Mouse (Mus musculus) midbrain, postnatal 0 days (tissue): Measurements from ENCODE around the gene Ppp4r2. TPM values are rescaled to one million over a fixed set of nuclear protein-coding genes. Genes with fewer than 3 reads are reported as not detected.

Experiments used
- ATAC-seq: fragments of 200-750 bp; cut with Nextera tagmentation; 2 replicates; pipeline ENCODE4 v1.8.0; 2017; ENCODE audit warnings: moderate number of reproducible peaks, mild to moderate bottlenecking, moderate TSS enrichment, moderate library complexity; ENCODE audit not compliant: low FRiP score
- DNase-seq: peaks from one replicate; pipeline ENCODE4 v3.0.0-alpha.2; 2015; ENCODE audit warnings: low spot score
- H3K27ac ChIP-seq: fragments of 300-500 bp; sonication (generic); 2 replicates; pipeline ENCODE4 v1.5.1; 2014; ENCODE audit warnings: low read depth, mild to moderate bottlenecking, low read length, mixed read lengths
- H3K27me3 ChIP-seq: fragments of 300-500 bp; sonication (generic); 2 replicates; pipeline ENCODE4 v1.6.1; 2014; ENCODE audit warnings: low read length, control low read depth, mixed read lengths; ENCODE audit not compliant: insufficient read depth
- H3K36me3 ChIP-seq: fragments of 300-500 bp; sonication (generic); 2 replicates; pipeline ENCODE4 v1.6.1; 2014; ENCODE audit warnings: low read length, control low read depth, mixed read lengths; ENCODE audit not compliant: insufficient read depth
- H3K4me1 ChIP-seq: fragments of 300-500 bp; sonication (generic); 2 replicates; pipeline ENCODE4 v1.6.1; 2014; ENCODE audit warnings: mild to moderate bottlenecking, control low read depth, antibody characterized with exemption, low read length, mixed read lengths; ENCODE audit not compliant: insufficient read depth
- H3K4me2 ChIP-seq: fragments of 300-500 bp; sonication (generic); 2 replicates; pipeline ENCODE4 v1.6.1; 2014; ENCODE audit warnings: low read depth, mild to moderate bottlenecking, low read length, mixed read lengths; ENCODE audit not compliant: poor library complexity, severe bottlenecking
- H3K4me3 ChIP-seq: fragments of 300-500 bp; sonication (generic); 2 replicates; pipeline ENCODE4 v1.5.1; 2014; ENCODE audit warnings: low read depth, mild to moderate bottlenecking, low read length, moderate library complexity
- H3K9ac ChIP-seq: fragments of 300-500 bp; sonication (generic); replicated peaks from 2 replicates; pipeline ENCODE4 v1.6.1; 2014; ENCODE audit warnings: mild to moderate bottlenecking, low read length, moderate library complexity, mixed read lengths; ENCODE audit not compliant: poor library complexity, severe bottlenecking
- H3K9me3 ChIP-seq: fragments of 300-500 bp; sonication (generic); 2 replicates; pipeline ENCODE4 v1.6.1; 2016; ENCODE audit warnings: low read length, control low read depth
- CTCF ChIP-seq: IDR thresholded peaks from 2 replicates; pipeline ENCODE4 v1.5.1; 2016; ENCODE audit warnings: antibody characterized with exemption, mild to moderate bottlenecking
- WGBS: fragments of 180-500 bp; shearing (Covaris S2); extraction: QIAGEN DNeasy Blood & Tissue Kit; methylation state at CpG from one replicate; pipeline ENCODE4 v1.1.7; 2014; 5-methylcytosine and 5-hydroxymethylcytosine counted together
- polyA plus RNA-seq: library from polyadenylated mRNA; unstranded; fragments of >200 nt; fragmentation: Nextera tagmentation; extraction: Ambion mirVana; gene quantifications from 2 replicates; pipeline ENCODE4 v1.2.1, GENCODE M21; 2015
- total RNA-seq: library from RNA; depleted of rRNA; stranded (reverse); fragments of >200 nt; gene quantifications from 2 replicates; pipeline ENCODE4 v1.2.3, GENCODE M21; 2014

Ppp4r2 gene
- total and polyA plus RNA-seq, 2 experiments from 2014 or later, result 10.0 to 32.7 TPM

DNA sequence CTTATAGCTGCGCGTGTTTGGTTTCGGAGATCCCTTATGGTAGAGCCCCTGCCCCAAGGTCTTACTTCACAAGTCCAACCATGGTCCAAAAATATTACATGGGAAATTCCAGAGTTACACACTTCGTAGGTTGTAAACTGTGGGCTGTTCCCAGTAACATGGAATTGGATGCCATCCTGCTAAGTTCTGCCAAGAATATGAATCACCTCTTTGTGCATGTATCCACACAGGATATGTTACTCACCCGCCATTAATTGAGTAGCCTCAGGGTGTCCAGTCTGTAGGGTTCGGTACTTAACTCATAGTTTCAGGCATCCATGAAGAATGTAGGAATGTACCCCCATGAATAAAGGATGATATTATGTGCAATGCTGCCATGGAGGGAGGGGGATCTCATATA lies 34.1 kb upstream of the Ppp4r2 start:
- TF ChIP-seq CTCF, result no peak
- DNase-seq (no peak), ATAC-seq (no peak)
- no peak overlapping the region for H3K27ac ChIP-seq
- H3K27me3 ChIP-seq, result no peaks in the 10 kb centered on the region
- no peak overlapping the region for H3K4me3 ChIP-seq
- no peak overlapping the region for H3K9ac ChIP-seq
- H3K4me1 ChIP-seq, result no peaks in the 10 kb centered on the region
- H3K4me2 ChIP-seq, result no peak overlapping the region
- no peaks in the 10 kb centered on the region for H3K9me3 ChIP-seq
- 92% methylated on average over 6 of the region's 6 CpGs for WGBS
- no peaks in the 10 kb centered on the region for H3K36me3 ChIP-seq

DNA sequence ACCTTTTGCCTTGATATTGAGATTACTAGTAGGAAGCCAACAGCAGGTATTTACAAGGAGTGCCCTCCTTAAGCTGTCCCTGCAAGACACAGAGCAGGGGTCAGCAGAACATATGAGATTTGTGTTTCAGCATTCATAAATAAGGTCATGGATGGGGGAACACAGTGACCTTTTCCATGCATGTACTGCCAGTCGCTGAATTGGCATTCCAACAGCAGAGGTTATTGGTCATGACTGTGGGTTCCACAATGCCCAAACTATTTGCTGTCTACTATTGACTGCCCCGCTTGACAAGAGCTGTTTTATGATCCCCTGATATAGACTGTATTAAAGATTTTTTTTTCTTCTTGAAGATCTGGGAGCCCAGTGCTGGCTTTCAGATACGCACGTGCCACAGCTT lies 33.7 kb upstream of the Ppp4r2 start:
- 93% methylated on average over 4 of the region's 4 CpGs for WGBS
- no peak overlapping the region for H3K27ac ChIP-seq

DNA sequence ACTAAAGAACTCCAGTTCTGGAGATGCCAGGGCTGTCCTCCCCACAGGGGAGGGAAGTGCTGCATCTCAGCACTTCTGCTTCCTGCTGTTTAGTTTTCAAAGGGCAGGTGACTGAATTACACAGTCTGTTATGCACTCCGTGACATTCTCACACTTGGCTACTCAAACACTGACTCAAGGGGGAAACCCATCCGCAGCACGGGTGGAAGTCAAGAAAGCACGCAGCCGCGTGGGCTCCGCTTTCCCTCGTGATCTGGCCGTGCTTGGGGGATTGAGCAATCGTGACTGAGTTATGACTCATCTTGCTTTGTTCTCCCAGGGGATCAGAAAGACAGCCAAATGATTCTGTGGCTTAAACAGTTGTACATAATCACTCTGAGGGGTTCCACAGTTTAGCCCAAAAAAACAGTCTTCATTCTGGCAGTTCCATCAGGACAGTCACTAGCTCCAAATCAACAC lies 32.9 kb upstream of the Ppp4r2 start:
- Histone ChIP-seq H3K4me1 (no peaks in the 10 kb centered on the region), H3K9ac (no peak overlapping the region), H3K36me3 (no peaks in the 10 kb centered on the region), H3K27me3 (no peaks in the 10 kb centered on the region), H3K27ac (no peak overlapping the region), H3K9me3 (no peaks in the 10 kb centered on the region), H3K4me3 (no peak overlapping the region), H3K4me2 (no peak overlapping the region)
- DNase-seq, result peak; percentile 34
- no peak for ATAC-seq
- WGBS, result 60% methylated on average over 10 of the region's 10 CpGs
- no peak for TF ChIP-seq CTCF

More for the DNA sequence above, 33.7 kb upstream of the Ppp4r2 start:
- Histone ChIP-seq H3K9ac (no peak overlapping the region), H3K9me3 (no peaks in the 10 kb centered on the region), H3K4me3 (no peak overlapping the region), H3K4me1 (no peaks in the 10 kb centered on the region), H3K4me2 (no peak overlapping the region), H3K36me3 (no peaks in the 10 kb centered on the region), H3K27me3 (no peaks in the 10 kb centered on the region)
- DNase-seq (no peak), ATAC-seq (no peak)
- no peak for TF ChIP-seq CTCF

DNA sequence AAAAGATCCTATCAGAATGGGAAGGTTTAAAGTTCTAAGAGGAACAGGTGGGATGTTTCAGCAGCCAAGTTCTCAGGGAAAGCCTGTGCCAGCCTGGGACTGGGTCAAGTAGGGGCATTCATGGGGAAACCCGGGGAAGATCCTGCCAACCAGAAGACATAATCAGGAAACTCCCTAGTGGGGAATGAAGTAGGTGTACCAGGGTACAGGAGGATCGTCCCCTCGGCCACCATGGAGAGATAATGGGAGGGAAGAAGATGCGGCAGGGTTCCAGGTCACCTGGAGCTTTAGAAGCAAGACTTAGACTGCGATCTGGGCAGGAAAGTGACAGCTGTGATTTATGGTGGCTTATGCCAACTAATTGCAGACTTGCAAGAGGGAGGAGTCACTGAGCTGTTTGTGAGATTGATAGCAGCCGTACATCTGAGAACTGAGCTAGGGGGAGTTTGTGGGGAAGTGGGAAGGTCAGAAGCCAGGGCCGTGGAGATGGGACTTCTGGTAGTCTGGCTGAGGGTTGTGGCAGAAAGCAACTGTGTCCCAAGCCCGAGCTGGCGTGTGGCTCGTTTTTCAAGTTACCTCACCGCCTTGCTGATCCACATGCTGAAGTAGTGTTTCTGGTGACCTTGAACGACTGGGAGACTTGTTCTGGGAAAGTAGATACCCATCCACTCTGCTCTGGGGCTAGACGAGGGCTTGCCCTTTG lies 30.9 kb upstream of the Ppp4r2 start:
- Histone ChIP-seq H3K36me3 (no peaks in the 10 kb centered on the region), H3K27me3 (no peaks in the 10 kb centered on the region), H3K4me1 (no peaks in the 10 kb centered on the region), H3K4me2 (no peak overlapping the region), H3K9me3 (no peaks in the 10 kb centered on the region), H3K9ac (no peak overlapping the region), H3K27ac (no peak overlapping the region), H3K4me3 (no peak overlapping the region)
- WGBS, result 87% methylated on average over 13 of the region's 13 CpGs
- DNase-seq (peak; percentile 57), ATAC-seq (no peak)
- TF ChIP-seq CTCF, result no peak

DNA sequence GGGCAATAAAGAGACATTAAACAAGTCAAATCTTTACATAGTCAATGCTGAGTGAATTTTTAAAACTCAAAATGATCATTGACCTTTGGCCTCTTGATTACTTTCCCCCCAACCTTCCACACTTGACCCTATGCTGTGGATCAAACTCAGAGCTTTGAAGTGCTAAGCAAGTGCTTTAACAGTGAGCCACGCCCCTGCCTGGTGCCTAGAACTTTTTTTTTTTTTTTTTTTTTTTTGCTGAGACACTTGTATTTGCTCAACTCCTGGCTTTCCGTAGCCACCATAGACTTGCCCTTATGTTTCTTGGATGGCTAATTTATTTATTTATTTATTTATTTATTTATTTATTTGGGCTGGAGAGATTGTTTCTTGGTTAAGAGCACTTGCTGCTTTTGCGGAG lies 30.2 kb upstream of the Ppp4r2 start:
- DNase-seq, result no peak
- 93% methylated on average over 3 of the region's 3 CpGs for WGBS
- Histone ChIP-seq H3K4me3 (no peak overlapping the region), H3K9me3 (no peaks in the 10 kb centered on the region), H3K9ac (no peak overlapping the region), H3K27ac (no peak overlapping the region), H3K4me1 (no peaks in the 10 kb centered on the region), H3K27me3 (no peaks in the 10 kb centered on the region), H3K4me2 (no peak overlapping the region), H3K36me3 (no peaks in the 10 kb centered on the region)
- no peak for ATAC-seq
- TF ChIP-seq CTCF, result no peak

- no peaks in the 10 kb centered on the region for H3K27me3 ChIP-seq
- H3K4me2 ChIP-seq, result no peak overlapping the region
- H3K27ac ChIP-seq, result no peak overlapping the region
- no peak overlapping the region for H3K9ac ChIP-seq
- no peak for DNase-seq
- no peaks in the 10 kb centered on the region for H3K9me3 ChIP-seq
- no peaks in the 10 kb centered on the region for H3K4me1 ChIP-seq
- no peak for ATAC-seq
- 94% methylated on average over 9 of the region's 9 CpGs for WGBS
- H3K4me3 ChIP-seq, result no peak overlapping the region
- H3K36me3 ChIP-seq, result no peaks in the 10 kb centered on the region
- no peak for TF ChIP-seq CTCF
These were observed 26.2 kb upstream of the Ppp4r2 start for GRCm38 (mm10) chr6:100807187-100807586.
